Mouse (Mus musculus) embryonic stem cell, embryonic (primary cell): ENCODE measurements at regions not wholly inside any gene's neighbourhood (a gene's known extent, or its start where the extent isn't known, plus 50 kb on each side); places are given as distances from the start of the nearest gene placed in this dataset.
"Not testable (repeated sequence)": the region's sequence is repeated elsewhere in the genome, so short reads cannot be mapped to it uniquely, and the experiment has no call there.

Experiments
- CTCF ChIA-PET, 4 experiments: fragments of 300-600 bp in 2 of 4; fragments of 350-600 bp in 2 of 4; sonication (Branson Sonifier 250); formaldehyde crosslinking; loops; one replicate each; lab custom pipeline; 2022; ENCODE audit warnings: inconsistent platforms in 2 of 4; lab: Charles Lee
- POLR2A ChIA-PET, 4 experiments: fragments of 300-600 bp in 2 of 4; fragments of 350-600 bp in 2 of 4; sonication (Branson Sonifier 250); formaldehyde crosslinking; loops; one replicate each; lab custom pipeline; 2022; ENCODE audit warnings: antibody characterized with exemption in 4 of 4, inconsistent platforms in 1 of 4; lab: Charles Lee

GRCm38 (mm10) chr3:81835380-81836157, 96.8 kb upstream of the Ctso start:
- ChIA-PET CTCF (no interaction called here), POLR2A (interaction anchor here in 1 of 4 experiments (0.6 kb wide), 1 partner anchor 664 kb away, joined by 7 read pairs; no protein-coding TSS in a partner anchor)

GRCm38 (mm10) chr3:81836478-81836877, 95.9 kb upstream of the Ctso start:
- ChIA-PET POLR2A (no interaction called here), CTCF (no interaction called here)

GRCm38 (mm10) chr3:81838121-81838520, 94.3 kb upstream of the Ctso start:
- CTCF ChIA-PET, POLR2A ChIA-PET: not testable (repeated sequence)

- ChIA-PET CTCF (no interaction called here), POLR2A (no interaction called here)
These were observed 67.9 kb upstream of the Ctso start for GRCm38 (mm10) chr3:81864487-81864886.
